Mouse (Mus musculus): Measurements from ENCODE around the gene Trim5. TPM values are rescaled to one million over a fixed set of nuclear protein-coding genes. Genes with fewer than 3 reads are reported as not detected.

Trim5 gene
- 34.1 TPM for polyA plus RNA-seq (2017; shearing (Covaris generic))

GRCm38 (mm10) chr7:104287576-104288443, at the start of gene Trim5:
TSS of gene Trim5 (minus strand) at chr7:104288094.

GRCm38 (mm10) chr7:104329171-104329570, 41.3 kb upstream of the Trim5 start, which contains the start of gene Trim34b:
TSS of gene Trim34b (plus strand) at chr7:104329471.

GRCm38 (mm10) chr7:104315369-104316080, 27.6 kb upstream of the Trim5 start, which contains the start of gene Trim12a:
TSS of gene Trim12a (minus strand) at chr7:104315466.

GRCm38 (mm10) chr7:104244287-104245181, 43.4 kb downstream of the Trim5 start, which contains the start of gene Trim34a:
TSS of gene Trim34a (plus strand) at chr7:104244457.

GRCm38 (mm10) chr7:104218701-104219569, 69.0 kb downstream of the Trim5 start, which contains the start of gene Trim6:
TSS of gene Trim6 (plus strand) at chr7:104218793.

Other genes with a start within 250 kb of the Trim5 start
- gene Olfr642, start 235.4 kb downstream of the Trim5 start, polyA plus RNA-seq (2017; shearing (Covaris generic)) = 0.06 TPM
- gene 4930516K23Rik, start 226.6 kb downstream of the Trim5 start, polyA plus RNA-seq (2017; shearing (Covaris generic)) = not detected
- gene Olfr644, start 216.2 kb downstream of the Trim5 start, polyA plus RNA-seq (2017; shearing (Covaris generic)) = not detected
- not detected for gene Olfr645, start 202.6 kb downstream of the Trim5 start, polyA plus RNA-seq (2017; shearing (Covaris generic))
- gene Olfr646, start 183.2 kb downstream of the Trim5 start, polyA plus RNA-seq (2017; shearing (Covaris generic)) = not detected
- gene Ubqln5, start 158.3 kb downstream of the Trim5 start, polyA plus RNA-seq (2017; shearing (Covaris generic)) = not detected
- gene Olfr643, start 150.7 kb downstream of the Trim5 start, polyA plus RNA-seq (2017; shearing (Covaris generic)) = not detected
- not detected for gene Ubqln3, start 144.8 kb downstream of the Trim5 start, polyA plus RNA-seq (2017; shearing (Covaris generic))
- gene Ubqlnl, start 137.5 kb downstream of the Trim5 start, polyA plus RNA-seq (2017; shearing (Covaris generic)) = not detected
- gene Olfm5, start 123.3 kb downstream of the Trim5 start, polyA plus RNA-seq (2017; shearing (Covaris generic)) = not detected
- gene Olfr648, start 104.7 kb downstream of the Trim5 start, polyA plus RNA-seq (2017; shearing (Covaris generic)) = 0.26 TPM
- gene Olfr649, start 92.1 kb downstream of the Trim5 start, polyA plus RNA-seq (2017; shearing (Covaris generic)) = not detected
- gene Trim6, start 69.3 kb downstream of the Trim5 start, polyA plus RNA-seq (2017; shearing (Covaris generic)) = 1.7 TPM
- gene Trim34a, start 43.6 kb downstream of the Trim5 start, polyA plus RNA-seq (2017; shearing (Covaris generic)) = 63.8 TPM
- 163 TPM for gene Trim12a, start 27.4 kb upstream of the Trim5 start, polyA plus RNA-seq (2017; shearing (Covaris generic))
- 1.3 TPM for gene Trim34b, start 41.4 kb upstream of the Trim5 start, polyA plus RNA-seq (2017; shearing (Covaris generic))
- 25.5 TPM for gene Trim12c, start 65.3 kb upstream of the Trim5 start, polyA plus RNA-seq (2017; shearing (Covaris generic))
- 1.5 TPM for gene Trim30b, start 81.8 kb upstream of the Trim5 start, polyA plus RNA-seq (2017; shearing (Covaris generic))
- 1.4 TPM for gene Trim30c, start 112.7 kb upstream of the Trim5 start, polyA plus RNA-seq (2017; shearing (Covaris generic))
- 72.6 TPM for gene Trim30a, start 177.1 kb upstream of the Trim5 start, polyA plus RNA-seq (2017; shearing (Covaris generic))
- gene Trim30d, start 219.8 kb upstream of the Trim5 start, polyA plus RNA-seq (2017; shearing (Covaris generic)) = 29.7 TPM

All from CD4-positive, CD25-positive, alpha-beta regulatory T cell, adult 9 weeks (primary cell).